Mouse (Mus musculus): ENCODE data around the gene Ehbp1. TPM values are rescaled to one million over a fixed set of nuclear protein-coding genes. Genes with fewer than 3 reads are reported as not detected.

Ehbp1 gene
- total RNA-seq, 2 experiments from 2014 or later: 13.5 to 15.7 TPM

DNA sequence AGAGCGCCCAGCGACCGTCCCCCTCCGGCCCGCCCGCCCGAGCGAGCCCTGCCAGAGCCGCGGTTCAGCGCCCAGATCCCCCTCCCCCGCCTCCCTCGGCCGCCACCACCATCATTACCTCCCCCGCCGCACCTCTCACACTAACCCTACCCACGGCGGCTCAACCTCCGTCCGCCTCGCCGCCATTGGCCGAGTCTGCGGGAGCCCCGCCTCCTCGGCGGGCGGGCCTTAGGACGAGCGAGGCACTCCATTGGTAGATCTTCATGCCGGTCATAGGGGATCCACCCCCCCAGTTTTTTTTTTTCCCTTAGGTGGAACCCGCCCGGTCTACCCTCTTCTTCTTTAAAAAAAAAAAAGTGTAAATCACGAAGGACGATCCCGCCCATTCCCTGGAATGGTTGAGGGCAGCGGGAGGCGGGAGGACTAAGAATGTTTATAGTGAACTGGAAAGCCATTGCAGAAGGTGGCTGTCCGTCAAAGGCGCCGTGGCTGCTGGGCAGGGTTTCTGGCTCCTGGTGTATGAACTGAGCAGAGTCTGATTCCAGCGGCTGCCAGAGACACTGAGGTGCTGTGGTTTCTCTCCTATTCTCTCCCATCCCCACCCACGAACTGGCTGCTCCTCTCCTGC, 55.1 kb downstream of the Ehbp1 start:
- DNase-seq (ENCODE audit: low spot score): peak; percentile 96

DNA sequence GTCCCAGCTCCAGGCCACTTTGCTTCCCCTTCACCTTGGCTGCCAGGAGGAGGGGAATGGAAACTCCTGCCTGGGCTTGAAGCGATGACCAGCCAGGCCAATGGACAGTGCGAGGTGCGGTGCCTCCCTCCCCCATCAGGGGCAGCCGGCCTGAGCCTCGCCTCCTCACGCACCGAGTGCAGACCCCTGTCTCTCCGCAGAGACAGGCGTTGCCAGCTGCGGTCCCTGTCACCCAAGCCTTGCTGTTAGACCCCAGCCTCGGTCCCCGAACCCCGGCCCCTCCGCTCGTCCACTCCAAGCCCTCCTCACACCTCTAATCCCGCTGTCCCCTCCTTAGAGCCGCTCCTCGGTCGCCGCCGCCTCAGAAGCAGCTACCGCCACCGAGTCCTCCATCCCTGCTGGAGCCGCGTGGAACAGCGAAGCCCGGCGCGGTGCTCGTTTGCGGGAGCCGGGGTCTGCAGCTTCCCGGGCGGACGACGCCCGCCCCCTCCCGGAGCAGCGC, 55.7 kb downstream of the Ehbp1 start:
- DNase-seq (ENCODE audit: low spot score): peak; percentile 44

DNA sequence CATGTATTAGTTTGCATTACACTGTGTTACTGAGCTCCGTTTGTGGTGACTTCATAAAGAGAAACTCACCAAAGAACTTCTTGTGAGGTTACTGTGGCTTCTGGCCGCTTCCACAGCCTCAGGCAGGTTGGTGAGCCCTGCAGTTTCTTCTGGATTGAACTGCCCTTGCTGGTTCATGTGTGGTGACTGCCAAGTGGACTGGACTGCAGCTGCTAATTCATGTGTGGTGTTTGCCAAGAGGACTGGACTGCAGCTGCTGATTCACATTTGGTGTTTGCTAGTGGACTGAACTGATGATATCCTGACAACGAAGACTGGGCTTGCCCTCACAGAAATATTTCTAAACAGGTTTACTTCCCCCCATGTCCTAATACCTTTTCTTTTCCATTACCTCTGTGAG, 65.4 kb downstream of the Ehbp1 start:
- DNase-seq (ENCODE audit: low spot score): no peak

DNA sequence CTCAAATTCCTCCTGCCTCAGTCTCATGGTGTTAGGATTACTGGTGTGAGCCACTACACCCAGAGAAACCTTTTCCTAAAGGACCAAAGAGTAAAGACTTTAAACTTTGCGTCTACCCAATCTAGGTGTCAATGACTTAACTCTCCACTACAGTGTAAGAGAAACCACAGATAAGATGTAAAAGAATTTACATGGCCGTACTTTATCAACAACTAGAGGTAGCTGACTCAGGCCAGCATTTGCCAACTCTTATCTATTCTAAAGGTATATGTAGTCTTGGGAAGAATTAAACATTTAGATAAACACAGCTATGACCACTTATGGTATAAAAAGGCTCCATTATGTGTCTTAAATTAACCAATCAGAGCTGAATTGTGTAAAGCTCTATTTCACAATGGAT, 67.9 kb downstream of the Ehbp1 start:
- DNase-seq (ENCODE audit: low spot score): no peak

DNA sequence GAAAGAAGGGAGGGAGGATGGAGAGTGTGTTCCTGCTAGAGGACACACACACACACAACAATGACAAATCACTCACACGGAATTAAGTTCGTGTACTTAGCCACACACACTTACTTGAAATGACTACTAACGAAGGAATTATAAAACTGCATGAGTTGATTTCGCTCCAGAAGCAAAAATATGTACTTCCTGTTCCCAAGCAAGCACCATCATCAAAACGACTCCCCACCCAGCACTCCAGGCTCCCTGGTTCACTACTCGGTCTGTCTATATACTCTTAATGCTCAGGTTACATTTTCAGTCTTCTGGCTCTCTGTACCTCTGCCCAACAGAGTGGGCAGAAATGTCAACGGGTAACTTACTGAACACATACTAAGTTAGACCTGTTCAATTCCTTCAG, 68.7 kb downstream of the Ehbp1 start:
- DNase-seq (ENCODE audit: low spot score): no peak

DNA sequence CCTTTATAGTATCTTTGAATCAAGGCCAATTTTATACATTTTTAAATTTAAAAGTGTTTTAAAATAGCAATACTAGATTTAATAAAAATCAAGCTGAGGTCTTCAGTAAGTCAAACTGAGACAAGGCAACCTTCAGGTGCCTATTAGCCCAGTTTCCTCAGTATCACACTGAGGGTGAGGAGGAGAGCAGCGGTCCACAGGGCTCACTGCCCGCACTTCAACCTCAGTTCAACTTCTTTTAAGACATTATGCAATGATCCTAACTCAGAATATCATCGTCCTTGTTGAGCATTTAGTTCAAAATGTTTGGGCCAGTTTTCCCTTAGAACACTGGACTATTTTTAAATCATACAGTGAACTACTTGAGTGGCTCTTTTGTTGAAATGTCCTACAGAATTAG, 70.2 kb downstream of the Ehbp1 start:
- DNase-seq (ENCODE audit: low spot score): no peak

DNA sequence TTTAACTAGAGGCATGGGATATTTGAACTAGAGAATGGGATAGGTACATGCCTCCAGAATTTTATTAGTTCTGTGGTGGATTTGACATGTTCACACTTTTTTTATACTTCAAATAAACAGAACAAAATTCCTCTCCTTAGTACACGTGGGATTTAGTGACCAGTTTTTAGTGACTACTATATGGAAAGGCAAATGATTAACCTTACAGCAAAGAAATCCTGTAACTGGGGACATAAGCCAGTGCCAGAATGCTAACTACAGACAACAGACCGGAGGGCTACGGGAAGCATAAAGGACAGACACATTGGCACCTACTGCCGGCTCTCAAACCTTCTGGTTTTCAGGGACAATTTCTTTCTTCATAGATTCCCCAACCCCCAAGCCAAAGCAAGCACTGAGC, 72.4 kb downstream of the Ehbp1 start:
- DNase-seq (ENCODE audit: low spot score): no peak

DNA sequence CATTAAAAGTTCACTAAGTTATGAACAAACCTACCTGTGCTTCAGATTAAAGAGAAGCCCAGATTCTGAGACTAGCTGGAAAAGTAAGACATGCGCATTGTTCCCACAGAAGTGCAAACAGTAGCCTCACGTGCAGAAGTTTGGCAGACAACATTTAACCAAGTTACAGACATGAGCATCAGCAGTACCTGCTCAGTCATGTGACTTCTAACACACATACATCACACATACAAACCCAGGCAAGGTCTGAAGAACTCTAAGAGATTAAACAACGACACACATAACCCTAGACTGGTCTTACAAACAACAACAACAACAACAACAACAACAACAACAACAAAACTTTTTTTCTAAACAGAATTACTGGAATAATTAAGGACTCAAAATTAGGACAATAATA, 72.9 kb downstream of the Ehbp1 start:
- DNase-seq (ENCODE audit: low spot score): no peak

DNA sequence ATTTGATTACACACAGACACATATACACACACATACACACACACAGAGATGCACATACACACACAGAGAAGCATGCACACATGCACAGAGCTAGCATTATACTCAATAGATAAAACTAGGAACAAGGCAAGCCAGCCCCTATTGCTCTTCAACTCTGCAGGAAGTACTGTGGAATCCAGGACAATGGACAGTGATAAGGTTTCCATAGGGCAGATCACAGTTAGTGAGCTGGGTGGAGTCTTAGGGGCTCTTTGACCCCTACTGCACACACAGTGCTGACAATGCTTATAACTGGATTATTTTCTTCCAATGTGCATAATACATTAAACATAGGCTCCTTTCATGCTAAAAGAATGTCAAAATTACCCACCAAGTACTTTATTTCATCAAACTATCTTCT, 75.1 kb downstream of the Ehbp1 start:
- DNase-seq (ENCODE audit: low spot score): no peak

DNA sequence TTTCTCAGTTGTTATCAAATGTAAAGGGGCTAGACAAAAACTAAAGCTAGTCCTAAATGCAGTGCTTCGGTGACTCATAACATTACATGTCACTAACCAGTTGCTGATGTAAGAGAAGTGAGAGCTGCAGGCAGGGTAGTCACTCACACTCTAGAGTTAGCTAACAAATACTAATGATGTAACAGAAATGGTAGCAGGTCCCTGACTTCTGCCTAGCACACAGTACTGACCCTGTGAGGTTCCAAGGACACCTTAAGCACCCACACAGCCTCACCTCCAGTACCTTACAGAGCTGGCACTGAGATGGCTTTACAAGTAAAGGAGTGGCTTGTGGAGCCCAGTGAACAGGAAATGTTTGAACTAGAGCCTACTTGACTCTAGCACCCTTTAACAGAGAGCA, 86.7 kb downstream of the Ehbp1 start:
- no peak for DNase-seq (ENCODE audit: low spot score)

DNA sequence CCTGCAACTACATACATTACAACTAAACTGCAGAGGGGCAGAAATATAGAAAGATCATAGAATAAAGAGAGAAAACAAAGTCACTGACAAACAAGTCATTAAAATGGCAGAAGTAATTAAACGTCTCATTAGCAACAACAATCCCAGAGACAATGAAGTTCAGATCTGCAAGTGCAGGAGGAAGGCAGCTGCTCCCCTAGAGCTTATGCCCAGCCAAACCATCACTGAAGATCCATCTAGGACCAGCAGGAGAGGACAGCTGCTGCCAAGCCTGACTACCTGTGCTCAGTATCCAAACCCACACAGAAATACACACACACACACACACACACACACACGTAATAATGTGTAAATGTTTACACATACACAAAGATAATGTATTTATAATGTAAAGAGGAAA, 92.7 kb downstream of the Ehbp1 start:
- no peak for DNase-seq (ENCODE audit: low spot score)

DNA sequence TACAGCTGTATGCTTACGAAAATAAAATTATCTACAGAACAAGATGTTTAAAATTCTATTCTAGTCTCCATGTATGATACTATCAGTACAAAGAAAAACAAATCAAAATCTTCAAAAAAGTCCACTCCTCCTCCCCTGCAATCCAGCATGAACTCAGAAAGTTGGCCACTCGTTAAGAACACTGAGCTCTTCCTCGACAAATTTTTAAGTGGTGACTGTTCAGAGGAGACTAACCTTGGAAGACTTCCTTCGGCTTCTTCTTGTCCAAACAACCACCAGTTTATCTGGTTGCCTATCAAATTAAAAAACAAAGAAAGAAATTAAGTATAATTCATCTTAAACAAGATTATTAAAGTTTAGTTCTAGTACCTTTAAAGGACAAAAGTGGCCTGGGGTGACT, 94.4 kb downstream of the Ehbp1 start:
- peak; percentile 15 for DNase-seq (ENCODE audit: low spot score)

DNA sequence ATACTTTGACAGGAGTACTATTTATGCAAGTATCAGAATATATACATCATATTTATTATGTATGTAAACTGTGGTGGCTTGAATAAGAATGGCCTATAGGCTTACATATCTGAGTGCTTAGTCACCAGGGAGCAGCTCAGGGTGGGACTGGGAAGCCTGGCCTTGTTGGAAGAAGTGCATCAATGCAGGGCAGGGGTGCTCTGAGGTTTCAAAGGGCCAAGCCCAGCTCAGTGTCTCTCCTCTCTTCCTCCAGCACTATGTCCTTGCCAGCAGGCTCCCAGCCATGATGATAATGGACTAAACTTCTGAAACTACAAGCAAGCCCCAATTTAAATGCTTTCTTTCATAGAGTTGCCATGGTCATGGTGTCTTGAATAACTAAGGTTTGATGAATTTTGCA, 95.0 kb downstream of the Ehbp1 start:
- peak; percentile 43 for DNase-seq (ENCODE audit: low spot score)

DNA sequence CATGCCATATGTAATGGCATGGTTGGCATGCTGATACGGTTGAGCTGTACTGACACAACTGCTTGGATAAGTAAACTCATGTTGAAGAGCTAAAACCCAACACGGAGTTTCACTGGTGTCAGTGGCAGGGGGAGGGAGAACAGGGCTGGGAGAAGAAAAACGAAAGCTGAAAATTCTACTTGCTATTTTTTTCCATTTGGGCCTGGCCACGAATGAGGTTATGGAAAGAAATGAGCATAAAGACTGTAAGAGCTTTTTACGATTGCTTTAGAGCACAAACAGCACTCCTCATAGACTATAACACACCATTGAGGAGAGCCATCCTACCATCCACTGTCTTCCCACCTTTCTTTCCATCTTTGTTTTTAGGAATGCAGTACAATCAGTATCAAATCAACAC, 106.5 kb downstream of the Ehbp1 start:
- DNase-seq (ENCODE audit: low spot score): no peak

DNA sequence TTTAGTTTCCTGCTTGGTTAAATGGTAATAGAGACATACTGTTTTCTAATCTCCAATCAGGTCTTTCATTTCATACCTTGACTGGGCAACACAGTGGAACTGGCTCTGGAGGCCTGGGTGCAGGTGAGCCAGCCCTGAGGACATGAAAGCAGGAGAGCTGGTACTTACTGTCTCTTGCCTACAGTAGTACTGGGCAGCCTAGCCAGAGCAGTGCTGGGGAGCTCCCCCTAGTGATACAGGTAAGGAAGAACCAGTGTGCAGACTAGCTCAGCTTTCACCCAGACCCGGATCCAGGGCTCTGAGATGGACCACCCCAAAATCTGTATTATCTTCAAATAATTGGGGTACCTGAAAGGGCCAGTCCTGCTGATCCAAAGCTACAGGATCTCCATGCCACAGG, 107.4 kb downstream of the Ehbp1 start:
- DNase-seq (ENCODE audit: low spot score): no peak

DNA sequence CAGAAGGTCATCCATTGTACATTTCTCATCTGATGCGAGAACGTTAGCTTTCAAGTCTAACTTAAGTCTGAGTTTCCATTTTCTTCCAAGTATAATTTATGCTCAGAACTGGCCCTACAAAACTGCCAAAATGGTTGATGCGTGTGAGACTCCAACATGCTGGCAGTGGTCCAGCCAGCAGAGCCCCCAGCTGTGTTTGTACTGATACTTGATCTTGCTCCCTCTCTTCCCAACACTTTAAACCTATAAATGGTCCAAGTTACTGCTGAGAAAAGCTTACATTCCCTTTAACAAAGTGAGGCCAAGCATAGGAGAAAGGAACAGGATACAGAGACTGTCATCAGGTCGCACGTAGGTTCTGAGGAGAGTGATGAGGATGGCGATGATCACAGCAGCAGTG, 111.2 kb downstream of the Ehbp1 start:
- no peak for DNase-seq (ENCODE audit: low spot score)

DNA sequence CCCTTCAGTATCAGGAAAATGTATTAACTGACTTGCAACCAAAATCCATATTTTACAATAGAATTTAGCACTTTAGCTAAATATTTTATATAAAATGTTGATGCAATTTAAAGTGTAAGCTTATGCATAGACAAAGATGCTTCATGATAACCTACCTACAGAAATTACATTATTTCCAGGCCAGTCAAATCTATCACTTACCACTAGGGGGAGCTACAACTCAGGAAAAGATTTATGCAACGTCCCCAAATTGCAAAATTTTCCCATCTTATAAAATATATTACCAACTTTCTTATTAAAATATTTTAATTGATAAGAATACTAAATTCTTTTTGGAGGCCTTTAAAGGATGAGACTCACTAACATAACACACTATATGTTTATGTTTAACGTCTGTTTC, 116.5 kb downstream of the Ehbp1 start:
- peak; percentile 43 for DNase-seq (ENCODE audit: low spot score)

DNA sequence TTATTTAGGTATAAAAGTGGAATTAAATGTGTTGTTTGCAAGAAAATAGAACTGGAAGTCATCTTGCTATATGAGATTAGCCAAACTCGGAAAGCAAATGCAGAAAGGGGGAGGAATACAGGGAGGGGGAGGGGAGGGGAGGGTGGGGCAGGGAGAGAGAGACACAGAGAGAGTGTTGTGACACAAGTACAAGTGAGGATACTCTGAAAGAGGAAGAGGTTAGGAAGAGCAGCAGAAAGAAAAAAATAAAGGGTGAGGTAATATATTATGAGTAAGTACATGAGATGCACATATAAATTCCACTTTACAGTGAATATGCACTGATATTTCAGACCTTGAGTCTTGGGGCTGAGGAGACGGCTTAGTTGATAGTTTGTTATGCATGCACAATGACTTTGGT, 123.9 kb downstream of the Ehbp1 start:
- no peak for DNase-seq (ENCODE audit: low spot score)

DNA sequence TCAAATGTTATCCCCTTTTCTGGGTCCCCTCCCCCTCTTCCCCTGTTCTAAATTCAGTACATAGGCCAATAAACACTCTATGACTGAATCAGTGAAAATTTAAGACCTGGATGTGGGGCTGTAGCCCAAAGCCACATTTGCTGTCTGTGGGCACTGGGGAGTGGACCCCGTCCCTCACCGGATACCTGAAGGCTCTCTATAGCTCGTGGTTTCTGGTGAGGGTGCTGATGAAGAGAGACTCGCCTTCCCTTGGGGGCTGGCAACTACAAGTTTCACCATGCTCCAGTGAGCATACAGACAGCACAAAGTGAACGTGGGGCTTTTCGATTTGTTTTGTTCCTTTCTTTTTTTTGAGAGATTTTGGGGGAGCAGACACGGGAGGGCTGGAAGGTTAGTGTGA, 125.2 kb downstream of the Ehbp1 start:
- no peak for DNase-seq (ENCODE audit: low spot score)

DNA sequence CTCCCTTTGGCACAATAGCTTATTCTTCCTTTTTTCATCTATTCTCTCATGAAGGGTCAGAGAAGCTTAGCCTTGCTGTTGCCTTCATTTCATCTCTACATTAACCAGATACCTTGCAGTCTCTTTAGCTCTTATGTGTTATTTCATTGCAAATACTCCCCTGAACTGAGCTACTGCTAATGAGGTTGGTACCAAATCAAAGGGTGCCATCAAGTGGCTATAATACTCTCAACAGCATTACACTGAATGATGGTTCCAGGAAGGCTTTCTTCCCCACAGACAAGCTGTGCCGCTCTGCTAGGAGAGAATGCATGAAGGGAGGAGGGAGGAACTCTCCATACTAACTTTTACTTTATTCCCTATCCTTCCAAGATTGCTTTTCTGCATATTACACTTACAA, 135.5 kb downstream of the Ehbp1 start:
- DNase-seq (ENCODE audit: low spot score): peak; percentile 24

DNA sequence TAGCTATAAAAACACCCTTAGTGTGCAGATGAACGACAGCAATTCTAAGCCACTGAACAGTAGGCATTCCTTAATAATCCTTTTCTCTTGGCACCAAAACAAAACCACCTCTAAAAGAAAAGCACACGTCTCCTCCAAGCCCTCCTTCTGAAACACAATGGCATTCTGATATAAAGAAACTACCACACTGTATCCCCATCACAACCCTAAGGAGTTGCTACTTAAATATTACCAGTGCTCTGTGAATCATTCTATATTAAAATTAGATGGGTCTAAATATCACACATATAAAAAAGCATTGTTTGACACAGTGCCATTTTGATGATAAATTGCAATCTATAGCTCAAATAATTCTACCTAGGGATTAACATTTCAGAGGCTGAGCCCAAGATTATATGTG, 135.9 kb downstream of the Ehbp1 start:
- DNase-seq (ENCODE audit: low spot score): no peak

DNA sequence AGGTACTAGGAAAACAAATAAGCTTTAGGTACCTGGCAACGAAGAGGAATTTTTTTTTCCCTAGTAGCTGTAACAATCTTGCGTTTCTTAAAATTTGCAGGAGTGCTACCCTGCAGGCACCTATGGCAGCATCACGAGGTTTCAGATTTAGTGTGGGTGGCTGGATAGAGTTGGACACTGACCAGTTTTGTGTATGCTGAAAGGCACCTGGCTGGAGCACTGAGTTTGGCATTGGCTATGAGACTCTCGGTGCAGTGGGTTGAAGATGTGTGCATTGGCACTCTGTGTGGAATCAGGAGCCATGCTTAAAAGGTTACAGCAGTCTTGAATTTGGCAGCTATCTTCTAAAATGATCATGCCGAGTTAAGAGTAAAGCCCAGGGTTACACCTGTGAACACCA, 138.7 kb downstream of the Ehbp1 start:
- no peak for DNase-seq (ENCODE audit: low spot score)

DNA sequence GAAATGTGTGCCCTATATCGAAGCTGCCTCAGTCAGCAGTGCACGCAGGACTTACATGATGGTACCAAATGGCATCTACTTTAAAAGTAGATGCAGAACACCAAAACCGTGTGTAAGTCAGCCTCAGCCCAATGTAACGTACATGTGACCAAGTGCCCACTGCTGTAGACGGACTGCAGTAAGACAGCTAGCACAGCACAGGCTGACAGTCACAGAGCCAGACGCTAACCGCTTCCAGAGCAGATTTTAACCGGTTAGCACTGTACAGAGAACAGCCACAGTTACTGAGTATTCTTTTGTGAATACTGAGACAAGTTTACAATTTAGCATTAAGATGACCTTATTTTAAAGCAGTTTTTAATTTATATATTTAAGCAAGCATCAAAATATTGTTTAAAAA, 141.0 kb downstream of the Ehbp1 start:
- DNase-seq (ENCODE audit: low spot score): no peak

DNA sequence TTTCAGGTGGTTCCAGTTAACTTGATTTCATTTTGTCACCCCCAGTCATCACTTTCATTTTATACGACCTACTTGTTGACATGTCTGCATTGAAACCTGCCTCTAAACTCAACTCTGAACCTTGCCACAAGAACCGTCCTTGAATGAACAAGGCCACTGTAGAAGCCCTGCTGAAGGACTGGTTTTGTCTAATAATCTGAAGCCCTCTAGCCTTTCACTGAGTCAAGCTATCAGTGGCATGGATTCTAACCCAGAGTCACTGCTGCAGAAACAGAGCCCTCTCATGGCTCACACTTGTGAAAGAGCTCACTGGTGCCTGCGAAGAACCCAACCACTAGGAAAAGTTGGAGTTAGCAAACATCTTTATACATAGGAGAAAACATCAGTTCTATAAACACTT, 142.2 kb downstream of the Ehbp1 start:
- DNase-seq (ENCODE audit: low spot score): no peak

All from gastrocnemius, adult 18-20 months (tissue).